Mouse (Mus musculus): Measurements from ENCODE around the gene Apoc3.

Gene Apoc3

GRCm38 (mm10) chr9:46229573-46230449, 5.6 kb downstream of the Apoc3 start:
- peak; percentile 89 for DNase-seq (ENCODE audit: low spot score)

GRCm38 (mm10) chr9:46228491-46228890, 6.9 kb downstream of the Apoc3 start, which contains the start of gene Apoa1:
Gene Apoa1, plus strand, starts transcription at chr9:46228580.
- DNase-seq (ENCODE audit: low spot score): no peak

GRCm38 (mm10) chr9:46227064-46227614, 8.3 kb downstream of the Apoc3 start:
- DNase-seq (ENCODE audit: low spot score): no peak

- no peak for DNase-seq (ENCODE audit: low spot score)
Measured at GRCm38 (mm10) chr9:46224945-46225660, 10.3 kb downstream of the Apoc3 start.

GRCm38 (mm10) chr9:46224101-46224500, 11.3 kb downstream of the Apoc3 start:
- DNase-seq (ENCODE audit: low spot score): no peak

- no peak for DNase-seq (ENCODE audit: low spot score)
Measured at GRCm38 (mm10) chr9:46223090-46223489, 12.3 kb downstream of the Apoc3 start.

GRCm38 (mm10) chr9:46218176-46218575, 17.3 kb downstream of the Apoc3 start:
- DNase-seq (ENCODE audit: low spot score): no peak

GRCm38 (mm10) chr9:46216744-46217470, 18.5 kb downstream of the Apoc3 start:
- DNase-seq (ENCODE audit: low spot score): no peak

- no peak for DNase-seq (ENCODE audit: low spot score)
Measured at GRCm38 (mm10) chr9:46215338-46216322, 19.8 kb downstream of the Apoc3 start.

- DNase-seq (ENCODE audit: low spot score): no peak
Measured at GRCm38 (mm10) chr9:46214946-46215337, 20.5 kb downstream of the Apoc3 start.

GRCm38 (mm10) chr9:46214276-46214675, 21.2 kb downstream of the Apoc3 start:
- DNase-seq (ENCODE audit: low spot score): no peak

GRCm38 (mm10) chr9:46210473-46210872, 25.0 kb downstream of the Apoc3 start:
- DNase-seq (ENCODE audit: low spot score): no peak

- DNase-seq (ENCODE audit: low spot score): peak; percentile 68
Measured at GRCm38 (mm10) chr9:46208401-46208974, 26.9 kb downstream of the Apoc3 start.

- DNase-seq (ENCODE audit: low spot score): no peak
Measured at GRCm38 (mm10) chr9:46207501-46207869, 28.0 kb downstream of the Apoc3 start.

GRCm38 (mm10) chr9:46206834-46207500, 28.5 kb downstream of the Apoc3 start:
- no peak for DNase-seq (ENCODE audit: low spot score)

- DNase-seq (ENCODE audit: low spot score): no peak
Measured at GRCm38 (mm10) chr9:46199609-46200008, 35.8 kb downstream of the Apoc3 start.

- DNase-seq (ENCODE audit: low spot score): no peak
Measured at GRCm38 (mm10) chr9:46198936-46199335, 36.5 kb downstream of the Apoc3 start.

- DNase-seq (ENCODE audit: low spot score): no peak
Measured at GRCm38 (mm10) chr9:46198461-46198860, 37.0 kb downstream of the Apoc3 start.

- DNase-seq (ENCODE audit: low spot score): no peak
Measured at GRCm38 (mm10) chr9:46196699-46197169, 38.7 kb downstream of the Apoc3 start.

- no peak for DNase-seq (ENCODE audit: low spot score)
Measured at GRCm38 (mm10) chr9:46194809-46195208, 40.6 kb downstream of the Apoc3 start.

Data from testis, postnatal 10 days (tissue).